In genomic region chr2:6229597-6230290, GRCm38 (mm10) we compare ENCODE assay signal across 9 mouse cellular contexts. TPM values are rescaled to one million over a fixed set of nuclear protein-coding genes. Genes with fewer than 3 reads are reported as not detected.
A peak's percentile ranks its signal among the peaks of the same experiment; 100 is the strongest.
DNase-seq lines count a peak whose midpoint lies in the region.
"Had no signal": no experiment of that assay in that cellular context is flagged by ENCODE, and none has a peak within 500 bp of the region (broad histone marks: within the 10 kb centered on the region; RNA-seq: fewer than 3 reads in every experiment).

No protein-coding gene starts in this region.

- intact Hi-C loops in left cerebral cortex, postnatal 4 days (cut with DNase I) = loop anchor here (10.0 kb wide), 1 partner anchor 95 kb away; the partner anchor contains the start of gene Usp6nl

- peak; percentile 11 for DNase-seq in gastrocnemius, postnatal 25 days
- DNase-seq in gastrocnemius, adult 8-10 months (ENCODE audit: low spot score in 2 of 2) = no peak
- peak; percentile 65 for DNase-seq in left cerebral cortex, postnatal 4 days
- DNase-seq in left cerebral cortex, adult 8-10 months (ENCODE audit: low spot score in 2 of 2) = no peak
- DNase-seq in cerebellum, adult 9-10 months = peak; percentile 41
- peak; percentile 38 to 39 for DNase-seq in layer of hippocampus, postnatal 36 days
- no peak for DNase-seq in ovary, postnatal 10 days (ENCODE audit: low spot score)
- DNase-seq: heart, adult 2 months; right cerebral cortex, postnatal 14 days had no signal

RNA-seq across cellular contexts. Expression of gene Echdc3, which starts 16.9 kb away (rescaled TPM):
- total RNA-seq in gastrocnemius, postnatal 25 days (2021) = 1 to 10 TPM; 6.1 to 7.4 TPM
- total RNA-seq in gastrocnemius, adult 8-10 months (2022) = 1 to 10 TPM; 4.6 to 6.5 (median 5.7) TPM
- total RNA-seq in left cerebral cortex, postnatal 4 days (2021) = under 1 TPM; 0.60 to 0.68 TPM
- 1 to 10 TPM in 2 of 4 experiments, under 1 TPM in 2; 0.71 to 1.2 (median 0.96) TPM for total RNA-seq in left cerebral cortex, adult 8-10 months (2022)
- total RNA-seq in layer of hippocampus, postnatal 36 days (2021) = under 1 TPM; 0.62 to 0.78 TPM

Comparison
In these comparisons a context has a peak if more than half of its experiments do, and no peak if none do; other contexts are left out.
1. DNase-seq: peak in gastrocnemius, postnatal 25 days (single experiment), left cerebral cortex, postnatal 4 days (single experiment), cerebellum, adult 9-10 months (single experiment) and layer of hippocampus, postnatal 36 days (2 of 2); none in gastrocnemius, adult 8-10 months (0 of 2), left cerebral cortex, adult 8-10 months (0 of 2) and ovary, postnatal 10 days (single experiment).